10 mouse cellular contexts compared by ENCODE assay signal in the genomic region with DNA sequence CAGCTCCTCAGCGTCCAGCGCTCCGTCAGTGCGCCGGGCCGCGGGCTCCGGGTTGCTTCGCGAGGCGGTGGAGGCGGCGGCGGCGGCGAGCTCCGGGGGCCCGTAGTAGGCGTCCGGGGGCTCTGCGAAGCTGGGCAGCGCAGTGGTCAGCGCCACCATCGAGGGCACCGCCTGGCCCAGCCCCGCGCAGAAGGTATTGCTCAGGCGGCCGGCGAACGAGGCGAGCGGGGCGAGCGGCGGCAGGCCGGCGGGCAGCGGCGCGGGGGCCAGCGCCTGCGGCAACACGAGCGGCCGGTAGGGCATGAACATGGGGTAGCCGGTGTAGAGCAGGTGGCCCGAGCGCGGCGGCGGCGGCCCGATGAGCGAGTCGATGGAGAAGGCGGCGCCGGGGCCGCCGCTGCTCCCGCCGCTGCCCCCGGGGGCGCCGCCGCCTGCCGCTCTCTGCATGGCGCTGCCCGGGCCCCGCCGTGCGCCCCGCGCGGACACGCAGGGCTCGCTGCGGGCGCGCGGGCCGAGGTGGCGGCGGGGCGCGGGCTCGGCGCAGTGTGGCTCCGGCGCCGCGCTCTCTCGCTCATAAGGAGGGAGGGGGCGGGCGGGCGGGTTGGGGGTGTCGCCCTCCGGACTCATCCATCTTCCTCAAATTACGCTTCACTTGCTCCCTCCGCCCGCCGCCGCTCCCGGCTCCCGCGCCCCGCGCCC. TPM values are rescaled to one million over a fixed set of nuclear protein-coding genes. Genes with fewer than 3 reads are reported as not detected.
DNase-seq lines count a peak whose midpoint lies in the region; ATAC-seq and TF ChIP-seq lines count a peak whose summit lies in the region.
"Had no signal": no experiment of that assay in that cellular context is flagged by ENCODE, and none has a peak within 500 bp of the region (broad histone marks: within the 10 kb centered on the region; RNA-seq: fewer than 3 reads in every experiment).

No protein-coding gene starts in this region.

- peaks cover 96% of the 10 kb centered on the region for H3K27me3 ChIP-seq in heart, embryonic 12.5 days (replicated peaks)
- H3K27me3 ChIP-seq in hindbrain, embryonic 13.5 days: peaks cover 90% of the 10 kb centered on the region
- H3K27me3 ChIP-seq in midbrain, embryonic 13.5 days: peaks cover 98% of the 10 kb centered on the region
- H3K27me3 ChIP-seq in thymus, adult 2 months (ENCODE audit: control insufficient read depth, insufficient read depth, low read length): peaks cover 27% of the 10 kb centered on the region

- no peak for TF ChIP-seq POLR2A in thymus, adult 2 months (IDR thresholded peaks at IDR 0.05; ENCODE audit: control insufficient read depth, extremely low read depth, insufficient read depth, low read length, poor library complexity)

- no peak for DNase-seq in heart, postnatal 36 days
- DNase-seq in adipocyte (ENCODE audit: low spot score): no peak
- DNase-seq in gastrocnemius, adult 8-10 months (ENCODE audit: low spot score in 2 of 2): no peak
- DNase-seq in thymus, adult 2 months: no peak

- H3K4me3 ChIP-seq in heart, embryonic 12.5 days: peak overlapping the region; percentile 55
- peak overlapping the region; percentile 41 for H3K4me3 ChIP-seq in brown adipose tissue, adult 24 weeks (ENCODE audit: insufficient read depth, low read depth, low read length)
- peak overlapping the region; percentile 55 for H3K4me3 ChIP-seq in hindbrain, embryonic 13.5 days
- H3K4me3 ChIP-seq in midbrain, embryonic 13.5 days (replicated peaks): peak overlapping the region; percentile 48
- no peak overlapping the region for H3K4me3 ChIP-seq in thymus, adult 2 months (ENCODE audit: control insufficient read depth, insufficient read depth, low read length)

- peak overlapping the region; percentile 90 for H3K4me2 ChIP-seq in heart, embryonic 12.5 days
- peak overlapping the region; percentile 89 for H3K4me2 ChIP-seq in hindbrain, embryonic 13.5 days
- H3K4me2 ChIP-seq in midbrain, embryonic 13.5 days (replicated peaks): peak overlapping the region; percentile 90

- peaks cover 15% of the 10 kb centered on the region for H3K4me1 ChIP-seq in heart, embryonic 12.5 days (replicated peaks)
- no peaks in the 10 kb centered on the region for H3K4me1 ChIP-seq in brown adipose tissue, adult 24 weeks (ENCODE audit: control insufficient read depth, insufficient read depth, insufficient read length, low read length)
- H3K4me1 ChIP-seq in hindbrain, embryonic 13.5 days (replicated peaks): peaks cover 46% of the 10 kb centered on the region
- peaks cover 16% of the 10 kb centered on the region for H3K4me1 ChIP-seq in midbrain, embryonic 13.5 days (replicated peaks)
- H3K4me1 ChIP-seq in thymus, adult 2 months (replicated peaks; ENCODE audit: control insufficient read depth, insufficient read depth, low read length): 0 out of 2 replicates have a peak, but pooled peaks cover 3% of the 10 kb centered on the region

- no peak for ATAC-seq in heart, embryonic 12.5 days (ENCODE audit: insufficient number of reproducible peaks, low FRiP score)
- ATAC-seq in hindbrain, embryonic 13.5 days (ENCODE audit: low FRiP score): peak; percentile 30
- peak; percentile 38 for ATAC-seq in midbrain, embryonic 13.5 days
- ATAC-seq: CD4-positive, CD25-positive, alpha-beta regulatory T cell, adult 4 months had no signal

- H3K36me3 ChIP-seq in heart, embryonic 12.5 days: no peaks in the 10 kb centered on the region
- H3K36me3 ChIP-seq in hindbrain, embryonic 13.5 days: no peaks in the 10 kb centered on the region
- no peaks in the 10 kb centered on the region for H3K36me3 ChIP-seq in midbrain, embryonic 13.5 days
- H3K36me3 ChIP-seq in thymus, adult 2 months (ENCODE audit: control insufficient read depth, insufficient read depth, low read length): no peaks in the 10 kb centered on the region

- 2% methylated on average over 93 of the region's 109 CpGs for WGBS in heart, embryonic 12.5 days
- WGBS in hindbrain, embryonic 13.5 days: 0% methylated on average over 36 of the region's 109 CpGs
- under 1% methylated on average over 46 of the region's 109 CpGs for WGBS in midbrain, embryonic 13.5 days
- 4% methylated on average over 103 of the region's 109 CpGs for WGBS in thymus, adult 2 months

- intact Hi-C loops in heart, postnatal 36 days (cut with DNase I): no loop called here

- peak overlapping the region; percentile 66 for H3K9ac ChIP-seq in heart, embryonic 12.5 days
- H3K9ac ChIP-seq in hindbrain, embryonic 13.5 days: peak overlapping the region; percentile 79
- peak overlapping the region; percentile 63 for H3K9ac ChIP-seq in midbrain, embryonic 13.5 days (replicated peaks)

- no peak for TF ChIP-seq CTCF in thymus, adult 2 months (IDR thresholded peaks at IDR 0.05; ENCODE audit: borderline replicate concordance, control insufficient read depth, extremely low read depth, insufficient read depth, low read length, poor library complexity)

- H3K27ac ChIP-seq in heart, embryonic 12.5 days (ENCODE audit: poor library complexity, severe bottlenecking): no peak overlapping the region
- H3K27ac ChIP-seq in brown adipose tissue, adult 24 weeks (replicated peaks; ENCODE audit: low read depth, low read length): no peak overlapping the region
- peak overlapping the region; percentile 60 for H3K27ac ChIP-seq in hindbrain, embryonic 13.5 days
- no peak overlapping the region for H3K27ac ChIP-seq in midbrain, embryonic 13.5 days
- no peak overlapping the region for H3K27ac ChIP-seq in thymus, adult 2 months (ENCODE audit: control insufficient read depth, insufficient read depth, low read length)

- no peaks in the 10 kb centered on the region for H3K9me3 ChIP-seq in heart, embryonic 12.5 days (replicated peaks)
- H3K9me3 ChIP-seq in hindbrain, embryonic 13.5 days: no peaks in the 10 kb centered on the region
- H3K9me3 ChIP-seq in midbrain, embryonic 13.5 days: no peaks in the 10 kb centered on the region

RNA-seq across cellular contexts. Expression of a gene that starts 0.7 kb away (rescaled TPM):
- not detected in 2 replicates for polyA plus RNA-seq in heart, embryonic 12.5 days (2016; fragmentation: Nextera tagmentation; extraction: Ambion mirVana)
- not detected for total RNA-seq in heart, postnatal 36 days (2021)
- polyA plus RNA-seq in brown adipose tissue, adult 24 weeks (2012; ENCODE audit: insufficient read depth, insufficient read length, missing spikeins): not detected in 2 replicates
- 4.6 and 5.1 TPM in 2 replicates for polyA plus RNA-seq in hindbrain, embryonic 13.5 days (2015; fragmentation: Nextera tagmentation; extraction: Ambion mirVana)
- polyA plus RNA-seq in midbrain, embryonic 13.5 days (2015; fragmentation: Nextera tagmentation; extraction: Ambion mirVana): 0.17 and 0.20 TPM in 2 replicates
- not detected for total RNA-seq in gastrocnemius, adult 8-10 months (2022)
- 0.05 TPM in 2 replicates for polyA plus RNA-seq in thymus, adult 2 months (2012; rRNA removed)
- total RNA-seq: hematopoietic stem cell, adult 5-6 weeks had no signal
- polyA plus RNA-seq: CD4-positive, CD25-positive, alpha-beta regulatory T cell, adult 4 months had no signal

RNA-seq across cellular contexts. Expression of a gene that starts 14.4 kb away (rescaled TPM):
- polyA plus RNA-seq in heart, embryonic 12.5 days (2016; fragmentation: Nextera tagmentation; extraction: Ambion mirVana): 3.7 and 4.7 TPM in 2 replicates
- 10 to 100 TPM; 73.0 to 82.3 TPM for total RNA-seq in heart, postnatal 36 days (2021)
- 0.59 and 0.67 TPM in 2 replicates for polyA plus RNA-seq in brown adipose tissue, adult 24 weeks (2012; ENCODE audit: insufficient read depth, insufficient read length, missing spikeins)
- polyA plus RNA-seq in hindbrain, embryonic 13.5 days (2015; fragmentation: Nextera tagmentation; extraction: Ambion mirVana): 0.16 and 0.49 TPM in 2 replicates
- 0.17 TPM in 1 of 2 replicates, not detected in the other for polyA plus RNA-seq in midbrain, embryonic 13.5 days (2015; fragmentation: Nextera tagmentation; extraction: Ambion mirVana)
- 100 to 1,000 TPM; 101 to 130 (median 119) TPM for total RNA-seq in gastrocnemius, adult 8-10 months (2022)
- 0.38 and 9.5 TPM in 2 replicates for polyA plus RNA-seq in thymus, adult 2 months (2012; rRNA removed)
- total RNA-seq: hematopoietic stem cell, adult 5-6 weeks had no signal
- polyA plus RNA-seq: CD4-positive, CD25-positive, alpha-beta regulatory T cell, adult 4 months had no signal

RNA-seq across cellular contexts. Expression of a gene that starts 30.3 kb away (rescaled TPM):
- polyA plus RNA-seq in heart, embryonic 12.5 days (2016; fragmentation: Nextera tagmentation; extraction: Ambion mirVana): not detected in 2 replicates
- not detected for total RNA-seq in heart, postnatal 36 days (2021)
- not detected in 2 replicates for polyA plus RNA-seq in brown adipose tissue, adult 24 weeks (2012; ENCODE audit: insufficient read depth, insufficient read length, missing spikeins)
- 0.12 and 0.19 TPM in 2 replicates for polyA plus RNA-seq in hindbrain, embryonic 13.5 days (2015; fragmentation: Nextera tagmentation; extraction: Ambion mirVana)
- 0.07 and 0.08 TPM in 2 replicates for polyA plus RNA-seq in midbrain, embryonic 13.5 days (2015; fragmentation: Nextera tagmentation; extraction: Ambion mirVana)
- not detected for total RNA-seq in gastrocnemius, adult 8-10 months (2022)
- not detected in 2 replicates for polyA plus RNA-seq in thymus, adult 2 months (2012; rRNA removed)
- total RNA-seq: hematopoietic stem cell, adult 5-6 weeks had no signal
- polyA plus RNA-seq: CD4-positive, CD25-positive, alpha-beta regulatory T cell, adult 4 months had no signal

RNA-seq across cellular contexts. Expression of a gene that starts 50.9 kb away (rescaled TPM):
- polyA plus RNA-seq in heart, embryonic 12.5 days (2016; fragmentation: Nextera tagmentation; extraction: Ambion mirVana): 79.0 and 80.6 TPM in 2 replicates
- 10 to 100 TPM; 55.3 to 56.0 TPM for total RNA-seq in heart, postnatal 36 days (2021)
- 27.8 and 32.1 TPM in 2 replicates for polyA plus RNA-seq in brown adipose tissue, adult 24 weeks (2012; ENCODE audit: insufficient read depth, insufficient read length, missing spikeins)
- polyA plus RNA-seq in hindbrain, embryonic 13.5 days (2015; fragmentation: Nextera tagmentation; extraction: Ambion mirVana): 91.6 and 92.3 TPM in 2 replicates
- 98.2 and 103 TPM in 2 replicates for polyA plus RNA-seq in midbrain, embryonic 13.5 days (2015; fragmentation: Nextera tagmentation; extraction: Ambion mirVana)
- total RNA-seq in gastrocnemius, adult 8-10 months (2022): 100 to 1,000 TPM; 114 to 132 (median 122) TPM
- 117 and 121 TPM in 2 replicates for polyA plus RNA-seq in thymus, adult 2 months (2012; rRNA removed)
